Mouse (Mus musculus): ENCODE measurements around the gene Ssc4d.
A peak's percentile ranks its signal among the peaks of the same experiment; 100 is the strongest.

Gene Ssc4d

GRCm38 (mm10) chr5:135975893-135976668 is 1.8 kb upstream of the Ssc4d start:
- no peak for DNase-seq (ENCODE audit: low spot score in 2 of 2)

GRCm38 (mm10) chr5:135971876-135972275 is 2.5 kb downstream of the Ssc4d start:
- no peak for DNase-seq (ENCODE audit: low spot score in 2 of 2)

DNA sequence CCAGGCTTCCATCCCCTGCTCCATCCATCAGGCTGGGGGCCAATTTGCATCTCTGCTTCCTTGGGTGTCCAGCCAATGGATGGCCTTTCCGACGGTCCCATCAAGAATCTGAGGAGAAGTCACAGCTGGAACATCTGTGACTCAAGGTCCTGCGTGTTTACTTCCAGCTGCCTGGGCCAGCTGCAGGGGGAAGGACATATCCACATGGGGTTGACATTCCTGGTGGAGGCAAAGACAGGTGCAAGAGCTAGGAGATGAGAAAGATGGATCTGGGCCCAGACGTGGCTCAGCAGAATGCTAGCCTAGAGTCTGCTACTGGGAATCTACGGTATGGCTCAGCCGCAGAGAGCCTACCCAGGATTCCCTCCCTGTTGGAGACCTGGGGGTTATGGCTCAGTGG is 4.1 kb downstream of the Ssc4d start:
- DNase-seq (ENCODE audit: low spot score in 2 of 2) = no peak

- no peak for DNase-seq (ENCODE audit: low spot score in 2 of 2)
Observed at GRCm38 (mm10) chr5:135968781-135969180, 5.5 kb downstream of the Ssc4d start.

DNA sequence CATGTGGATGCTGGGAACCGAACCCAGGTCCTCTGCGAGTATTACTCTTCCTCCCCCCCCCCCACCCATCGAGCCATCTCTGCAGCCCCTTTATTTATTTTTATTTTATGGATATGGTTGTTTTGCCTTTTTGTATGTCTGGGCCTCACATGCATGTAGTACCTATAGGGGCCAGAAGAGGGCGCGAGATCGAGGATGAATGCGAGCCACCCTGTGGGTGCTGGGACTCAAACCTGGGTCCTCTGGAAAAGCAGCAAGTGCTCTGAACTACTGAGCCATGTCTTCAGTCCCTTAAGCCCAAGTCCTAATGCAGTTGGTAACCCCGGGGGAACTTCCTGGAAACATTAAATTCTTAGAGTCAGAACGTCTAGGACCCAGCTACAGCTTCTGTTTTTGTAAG is 7.5 kb downstream of the Ssc4d start:
- no peak for DNase-seq (ENCODE audit: low spot score in 2 of 2)

DNA sequence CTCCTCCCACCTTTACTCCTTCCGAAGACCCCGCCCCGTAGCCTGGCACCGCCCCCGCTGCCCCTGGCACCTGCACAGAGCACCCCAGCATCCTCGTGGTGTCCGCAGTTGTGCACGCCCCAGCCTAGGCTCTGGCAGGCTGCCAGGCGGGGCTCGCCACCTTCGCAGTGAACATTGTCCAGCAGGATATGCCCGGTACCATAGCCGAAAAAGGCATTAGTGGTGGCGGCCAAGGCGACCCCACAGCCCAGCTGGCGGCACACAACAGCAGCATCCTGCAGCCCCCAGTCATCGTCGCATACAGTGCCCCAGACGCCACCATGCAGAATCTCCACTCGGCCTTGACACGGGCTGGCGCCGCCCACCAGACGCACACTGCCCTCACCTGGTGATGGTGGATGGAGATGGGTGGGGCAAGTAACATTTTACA is 8.8 kb downstream of the Ssc4d start:
- no peak for DNase-seq (ENCODE audit: low spot score in 2 of 2)

GRCm38 (mm10) chr5:135963280-135963627 is 11.1 kb downstream of the Ssc4d start:
- no peak for DNase-seq (ENCODE audit: low spot score in 2 of 2)

GRCm38 (mm10) chr5:135962492-135963279 is 11.6 kb downstream of the Ssc4d start:
- DNase-seq (ENCODE audit: low spot score in 2 of 2) = peak; percentile 91 to 99

- DNase-seq (ENCODE audit: low spot score in 2 of 2) = no peak
Observed at GRCm38 (mm10) chr5:135962125-135962491, 12.2 kb downstream of the Ssc4d start.

DNA sequence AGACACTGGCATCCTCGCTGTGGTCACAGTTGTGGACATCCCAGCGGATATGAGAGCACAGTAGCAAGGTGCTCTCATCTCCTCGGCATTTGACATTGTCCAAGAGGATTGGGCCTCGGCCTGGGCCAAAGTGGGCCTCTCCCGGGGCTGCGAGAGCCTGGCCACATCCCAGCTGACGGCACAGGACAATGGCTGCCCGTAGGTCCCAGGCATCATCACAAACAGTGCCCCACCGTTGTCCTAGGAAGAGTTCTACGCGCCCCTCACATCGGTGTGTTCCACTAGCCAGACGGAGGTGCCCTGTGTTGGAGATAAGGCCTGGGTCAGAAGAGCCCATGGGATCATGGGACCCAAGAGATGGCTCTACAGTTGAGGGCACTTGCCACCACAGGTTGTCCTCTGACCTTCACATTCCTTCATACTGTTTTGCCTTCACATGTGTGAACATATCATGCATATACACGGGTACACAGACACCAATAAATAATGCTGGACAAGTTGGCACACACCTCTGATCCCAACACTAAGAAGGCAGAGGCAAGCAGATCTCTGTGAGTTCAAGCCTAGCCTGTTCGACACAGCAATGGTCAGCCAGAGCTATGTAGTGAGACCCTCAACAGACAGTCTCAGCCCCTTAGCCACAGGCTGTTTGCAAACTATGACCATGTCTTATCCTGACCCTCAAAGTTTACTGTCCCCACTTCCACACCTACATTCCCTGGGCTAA is 13.3 kb downstream of the Ssc4d start:
- DNase-seq (ENCODE audit: low spot score in 2 of 2) = no peak

GRCm38 (mm10) chr5:135959911-135960310 is 14.4 kb downstream of the Ssc4d start:
- no peak for DNase-seq (ENCODE audit: low spot score in 2 of 2)

GRCm38 (mm10) chr5:135958367-135958766 is 16.0 kb downstream of the Ssc4d start:
- no peak for DNase-seq (ENCODE audit: low spot score in 2 of 2)

DNA sequence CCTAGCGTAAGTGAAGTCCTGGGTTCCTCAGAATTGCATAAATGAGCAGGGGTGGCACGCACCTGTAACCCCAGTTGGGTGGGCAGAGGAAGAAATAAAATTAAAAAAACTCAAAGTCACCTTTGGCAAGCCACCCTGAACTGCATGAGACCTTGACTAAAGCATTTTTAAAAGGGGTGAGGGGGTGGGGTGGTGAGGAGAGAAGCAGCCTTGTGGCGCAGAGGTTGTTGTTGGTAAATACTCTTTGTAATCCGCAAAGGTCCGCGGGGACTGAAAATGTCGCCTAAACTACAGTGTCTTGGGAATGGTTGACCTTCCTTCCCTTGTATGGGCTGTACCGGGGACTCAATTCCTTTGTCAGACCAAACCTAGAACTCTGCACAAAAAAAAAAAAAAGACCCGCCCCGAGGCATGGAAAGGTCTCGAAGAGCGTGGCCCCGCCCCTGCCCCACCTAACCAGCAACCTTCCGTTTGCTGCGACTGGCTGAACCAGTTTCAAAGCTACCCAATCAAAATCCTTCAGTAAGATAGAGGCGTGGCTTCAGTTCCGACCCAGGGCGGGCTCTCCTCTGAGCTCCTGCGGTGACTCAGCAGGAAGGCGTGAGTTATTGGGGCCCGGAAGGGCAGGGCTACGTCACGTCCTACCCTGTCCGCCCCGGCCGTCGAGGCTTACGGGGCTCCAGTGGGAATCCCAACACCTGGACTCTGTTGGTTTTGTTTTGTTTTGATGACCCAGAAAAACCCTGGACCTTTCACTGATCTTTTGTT is 16.9 kb downstream of the Ssc4d start:
- peak; percentile 74 to 93 for DNase-seq (ENCODE audit: low spot score in 2 of 2)

- DNase-seq (ENCODE audit: low spot score in 2 of 2) = no peak
Observed at GRCm38 (mm10) chr5:135956300-135957206, 17.8 kb downstream of the Ssc4d start.

DNA sequence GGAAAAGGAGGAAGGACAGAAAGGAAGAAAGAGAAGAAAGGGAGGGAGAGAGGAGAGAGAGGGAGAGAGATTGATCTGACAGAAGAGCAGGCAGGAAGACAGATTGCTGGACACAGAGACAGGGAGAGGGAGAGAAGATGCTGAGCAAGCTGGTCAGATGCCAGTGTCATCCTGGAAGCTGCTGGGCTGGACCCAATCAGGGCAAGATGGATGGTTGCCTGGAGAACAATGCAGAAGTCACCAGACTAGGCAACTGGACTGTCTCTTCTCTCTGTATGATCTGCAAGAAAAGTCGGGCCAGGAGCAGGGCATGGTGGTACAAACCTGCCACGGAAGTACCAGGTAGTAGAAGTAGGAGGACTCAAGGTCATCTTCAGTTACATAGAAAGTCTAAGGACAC is 21.5 kb downstream of the Ssc4d start:
- no peak for DNase-seq (ENCODE audit: low spot score in 2 of 2)

DNA sequence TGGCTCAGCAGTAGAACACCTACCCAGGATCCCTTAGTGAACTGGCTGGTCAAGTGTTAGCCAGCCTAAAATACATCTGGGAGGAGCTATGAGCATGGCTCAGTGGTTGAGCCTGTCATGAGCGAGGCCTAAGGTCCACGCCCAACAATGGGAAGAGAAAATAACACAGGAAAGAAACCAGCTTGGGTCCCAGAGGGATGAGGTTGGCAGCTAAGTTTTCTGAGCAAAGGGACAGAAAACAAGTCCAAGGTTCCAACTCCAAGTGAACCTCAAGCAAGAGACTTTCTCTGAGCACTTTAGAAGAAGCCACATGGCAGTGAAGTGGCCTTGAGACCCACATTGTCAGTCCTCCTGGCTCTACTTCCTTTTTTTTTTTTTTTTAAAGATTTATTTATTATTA is 22.7 kb downstream of the Ssc4d start:
- no peak for DNase-seq (ENCODE audit: low spot score in 2 of 2)

DNA sequence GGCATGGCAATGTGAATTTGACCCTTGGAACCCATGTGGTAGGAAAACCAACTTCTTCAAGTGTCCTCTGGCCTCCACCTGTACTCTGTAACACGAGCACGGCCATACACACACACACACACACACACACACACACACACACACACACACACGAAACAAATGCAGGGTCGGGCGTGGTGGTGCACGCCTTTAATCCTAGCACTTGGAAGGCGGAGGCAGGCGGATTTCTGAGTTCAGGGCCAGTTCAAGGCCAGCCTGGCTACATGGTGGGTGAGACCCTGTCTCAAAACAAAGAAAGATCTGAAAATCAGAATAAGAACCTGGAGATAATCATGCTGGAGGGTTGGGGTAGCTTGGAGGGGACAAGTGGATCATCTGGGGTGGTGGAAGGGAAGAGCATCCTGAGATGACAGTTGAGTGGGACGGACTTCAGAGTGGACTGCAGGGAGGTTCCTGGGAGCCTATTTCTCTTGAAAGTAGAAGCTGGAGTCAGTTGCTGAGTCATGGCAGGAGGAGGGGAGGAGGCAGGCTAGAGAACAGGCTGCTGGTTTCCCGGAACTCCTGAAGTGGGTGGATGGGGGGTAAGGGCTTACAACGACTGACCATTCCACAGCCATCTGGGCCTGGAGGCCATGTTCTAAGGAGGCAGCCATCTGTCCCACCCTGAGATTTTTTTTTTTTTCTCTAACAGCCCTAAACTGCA is 23.5 kb downstream of the Ssc4d start:
- no peak for DNase-seq (ENCODE audit: low spot score in 2 of 2)

GRCm38 (mm10) chr5:135946621-135947020 is 27.7 kb downstream of the Ssc4d start:
- DNase-seq (ENCODE audit: low spot score in 2 of 2) = no peak

GRCm38 (mm10) chr5:135945916-135946408 is 28.4 kb downstream of the Ssc4d start:
- no peak for DNase-seq (ENCODE audit: low spot score in 2 of 2)

- no peak for DNase-seq (ENCODE audit: low spot score in 2 of 2)
Observed at GRCm38 (mm10) chr5:135942710-135943109, 31.6 kb downstream of the Ssc4d start.
